Mouse (Mus musculus) forelimb bud, embryonic 11.5 days (tissue): Measurements from ENCODE around the gene Klf7.
A peak's percentile ranks its signal among the peaks of the same experiment; 100 is the strongest.

ENCODE experiments used
- DNase-seq: peaks from one replicate; pipeline ENCODE4 v3.0.0-alpha.2; 2012; ENCODE audit warnings: low read depth, low spot score

Klf7 gene

DNA sequence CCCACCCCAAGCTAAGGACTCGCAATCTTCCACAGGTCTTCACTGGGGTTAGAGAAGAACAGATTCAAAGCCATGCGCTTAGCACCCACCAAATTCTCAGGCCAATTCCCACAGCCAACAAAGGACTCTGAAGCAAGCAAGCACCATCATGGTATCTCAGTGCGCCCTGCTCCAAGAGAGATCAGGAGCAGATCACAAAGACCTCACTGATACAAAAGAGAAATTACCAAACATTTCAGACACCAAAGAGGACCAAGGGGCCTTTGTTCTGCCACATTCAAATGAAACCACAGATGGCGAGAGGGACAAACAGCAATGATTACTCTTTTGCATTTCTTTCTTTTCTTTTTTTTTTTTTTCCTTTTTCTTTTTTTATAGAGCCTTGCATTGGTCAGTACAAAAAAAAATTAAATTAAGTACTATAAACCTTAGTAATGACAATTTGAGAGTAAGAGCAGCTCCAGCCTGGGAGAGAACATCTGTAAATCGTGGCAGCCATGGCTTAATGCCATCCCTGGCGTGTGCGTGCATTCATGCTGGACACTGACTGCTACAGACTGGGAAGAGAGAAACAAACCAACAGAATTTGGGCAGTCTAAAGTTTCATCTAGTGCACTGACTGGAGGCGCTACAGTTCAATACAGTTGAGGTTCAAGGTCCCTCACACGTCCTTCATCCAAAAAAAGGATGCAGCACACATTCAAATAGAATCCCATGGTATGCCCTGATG lies 89.4 kb downstream of the Klf7 start:
- DNase-seq: no peak

DNA sequence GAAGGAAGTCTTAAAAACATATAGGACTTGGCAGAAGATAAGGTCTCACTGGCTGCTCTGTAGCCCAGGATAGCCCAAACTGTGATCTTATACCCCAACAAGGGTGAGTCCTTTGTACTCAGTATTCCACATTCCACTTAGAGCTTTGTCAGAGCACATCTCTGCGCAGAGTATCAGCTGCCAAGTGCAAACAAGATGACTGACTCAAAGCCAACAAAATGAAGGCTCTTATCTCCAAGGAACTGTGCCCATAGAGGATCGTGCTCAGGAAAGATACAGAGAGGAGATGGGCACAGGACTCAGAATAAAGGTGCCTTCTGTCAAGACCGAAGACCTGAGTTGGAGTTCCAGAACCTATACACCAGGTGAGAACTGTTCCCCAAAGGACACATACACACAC lies 100.1 kb downstream of the Klf7 start:
- DNase-seq: no peak

DNA sequence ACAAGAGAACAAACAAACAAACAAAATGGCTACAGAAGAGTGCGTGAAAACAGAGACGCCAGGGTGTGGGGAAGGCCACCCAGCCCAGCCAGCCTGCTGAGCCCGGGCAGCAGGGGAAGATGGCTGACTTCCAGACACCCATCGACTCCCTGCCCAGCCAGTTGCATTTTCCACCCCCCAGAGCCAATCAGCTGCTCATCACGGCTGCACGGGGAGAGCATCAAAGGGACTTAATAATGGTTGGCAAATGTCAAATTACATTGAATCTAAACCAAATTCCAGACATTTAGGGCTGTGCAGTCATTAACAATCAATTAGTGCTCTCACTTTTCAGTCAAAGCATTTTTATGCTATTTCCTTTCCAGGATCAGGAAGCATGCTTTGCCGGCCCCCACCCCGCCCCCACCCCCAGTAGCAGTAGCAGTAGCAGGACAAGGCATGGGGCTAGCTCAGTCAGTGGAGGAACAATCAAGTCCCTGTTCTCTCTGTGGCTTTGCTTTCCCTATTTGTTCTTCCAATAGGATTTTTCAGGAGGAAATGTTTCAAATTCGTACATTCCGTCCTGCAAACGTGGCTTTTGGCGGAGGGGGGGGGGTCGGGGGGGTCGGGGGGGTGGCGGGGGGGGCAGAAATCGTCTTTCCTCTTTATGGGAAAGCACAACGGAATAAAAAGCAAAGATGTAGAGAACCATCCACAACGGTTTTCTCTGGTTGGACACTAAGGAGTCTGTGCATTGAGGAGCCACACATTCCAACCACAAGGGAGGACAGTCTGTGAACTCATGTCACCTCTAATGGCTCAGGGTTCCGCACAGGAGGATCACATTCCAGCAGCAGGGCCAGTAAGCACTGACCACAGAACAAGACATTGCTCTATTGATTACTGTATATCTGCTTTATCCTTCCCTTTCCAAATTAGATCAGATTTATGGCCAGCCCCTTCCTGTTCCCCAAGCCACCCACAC lies 101.1 kb downstream of the Klf7 start:
- peak; percentile 29 for DNase-seq

DNA sequence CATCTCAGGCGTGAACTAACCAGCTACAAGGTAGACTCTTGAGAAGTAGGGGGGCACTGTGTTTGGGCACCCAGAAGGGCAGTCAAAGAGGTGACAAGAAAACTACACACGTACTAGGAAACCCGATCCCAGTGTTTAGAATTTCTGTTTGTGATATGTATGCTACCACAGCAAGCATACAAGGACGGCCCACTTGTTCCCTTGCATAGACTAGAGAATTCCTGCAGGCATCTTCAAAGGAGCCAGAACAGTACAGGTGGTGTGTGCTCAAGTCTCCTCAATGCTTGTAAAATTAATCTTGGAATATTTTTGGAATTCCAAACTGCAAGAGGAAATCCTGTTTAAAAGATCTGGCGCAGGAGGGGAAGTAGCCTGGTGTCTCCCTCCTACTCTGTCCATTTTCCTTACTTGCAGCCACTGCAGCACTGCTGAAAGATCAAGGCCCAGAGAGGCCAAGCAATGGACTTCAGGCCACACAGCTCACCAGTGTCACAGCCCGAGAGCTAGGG lies 102.9 kb downstream of the Klf7 start:
- no peak for DNase-seq

DNA sequence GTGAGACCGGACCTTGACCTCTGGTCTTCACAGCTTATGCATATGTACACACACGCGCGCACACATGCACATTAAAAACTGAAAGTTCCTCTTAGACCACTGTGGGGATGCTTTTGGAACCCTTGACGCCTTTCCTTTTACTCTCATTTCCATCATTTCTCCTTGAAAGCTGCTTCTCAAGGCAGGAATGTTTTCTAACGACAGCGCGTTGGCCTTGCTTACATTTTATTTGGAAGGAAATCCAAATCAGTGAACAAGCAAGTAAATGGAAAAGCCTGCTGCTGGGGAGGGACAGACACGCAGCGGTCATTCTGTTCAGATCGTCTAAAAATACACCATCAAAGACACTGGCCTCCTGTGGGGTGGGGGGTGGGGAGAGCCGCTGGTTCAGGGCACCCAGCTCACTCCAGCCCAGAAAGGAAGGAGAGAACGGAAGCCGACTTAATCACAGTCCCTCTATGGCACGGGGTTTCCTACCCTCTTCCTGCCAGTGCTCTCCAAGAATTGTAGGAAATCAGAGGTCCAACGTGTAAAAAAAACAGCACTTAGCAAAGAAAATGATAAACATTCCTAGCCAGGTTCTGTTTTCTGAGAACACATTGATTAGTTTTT lies 103.5 kb downstream of the Klf7 start:
- DNase-seq: no peak

DNA sequence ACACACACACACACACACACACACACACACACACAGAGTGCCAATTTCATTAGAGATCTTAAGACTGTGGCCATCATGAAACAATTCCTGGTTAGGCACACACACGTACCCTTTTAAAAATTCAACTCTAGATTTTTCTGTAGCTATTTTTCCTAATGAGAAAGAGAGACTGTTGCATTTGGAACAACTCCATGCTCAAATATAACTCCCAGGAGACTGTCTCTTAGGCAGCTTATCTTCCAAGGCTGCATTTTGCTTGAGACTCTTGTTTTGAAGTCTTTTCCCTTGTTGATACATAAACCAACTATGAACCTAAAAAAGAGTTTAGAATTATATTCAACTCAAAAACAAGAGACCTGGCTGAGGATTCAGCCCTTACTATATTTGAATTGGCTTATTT lies 108.0 kb downstream of the Klf7 start:
- no peak for DNase-seq

DNA sequence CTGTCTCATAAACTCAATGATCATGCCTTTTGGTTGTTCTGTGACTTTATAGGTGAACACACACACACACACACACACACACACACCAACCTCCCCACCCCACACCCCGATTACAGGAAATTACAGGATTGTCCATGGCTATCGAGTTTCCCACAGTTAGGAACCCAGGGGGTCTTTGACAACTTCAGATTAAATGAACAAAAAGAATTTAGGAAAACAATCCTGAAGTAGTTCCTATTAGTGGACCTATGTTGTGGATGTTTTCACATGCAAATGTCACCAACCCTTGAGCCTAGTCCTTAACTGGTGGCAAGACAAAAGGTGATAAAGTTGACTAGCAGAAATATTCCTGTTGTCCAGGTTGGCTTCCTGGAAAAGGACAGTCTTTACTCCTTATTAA lies 113.1 kb downstream of the Klf7 start:
- no peak for DNase-seq

DNA sequence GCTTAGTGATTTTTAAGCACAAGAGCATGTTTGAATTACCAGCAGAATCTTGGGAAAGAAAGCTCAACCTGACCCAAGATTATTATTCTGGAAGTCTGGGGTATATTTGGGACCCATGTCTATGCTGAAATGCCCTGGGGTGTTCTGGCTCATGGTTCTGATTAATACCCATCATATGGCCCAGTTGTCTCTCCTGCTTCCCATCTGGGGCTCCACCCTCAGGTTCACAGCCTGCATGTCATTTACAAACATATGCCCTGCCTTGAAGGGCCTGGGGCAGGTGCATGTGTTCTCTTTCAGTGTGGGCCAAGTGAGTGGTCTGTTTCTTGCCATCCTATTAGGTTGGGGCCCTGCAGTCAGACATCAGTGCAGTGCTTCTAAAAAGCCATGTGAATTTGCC lies 114.1 kb downstream of the Klf7 start:
- DNase-seq: no peak

DNA sequence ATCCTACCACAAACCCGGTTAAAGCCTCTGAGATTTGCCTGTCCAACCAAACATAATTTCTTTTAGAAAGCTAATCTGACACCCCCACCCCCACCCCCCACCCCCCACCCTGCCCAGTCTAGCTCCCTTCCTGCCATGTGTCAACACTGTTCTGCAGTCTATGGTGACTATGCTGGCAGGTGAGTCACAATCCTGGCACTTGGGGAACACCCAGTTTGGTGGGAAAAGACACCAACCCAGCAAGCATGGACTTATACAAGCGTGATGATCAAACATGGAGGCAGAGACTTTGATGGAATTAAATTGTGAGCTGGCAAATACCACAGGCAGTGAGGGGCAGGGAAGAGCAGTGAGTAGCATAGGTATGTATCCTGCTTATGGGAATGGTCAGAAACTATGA lies 116.9 kb downstream of the Klf7 start:
- DNase-seq: no peak

DNA sequence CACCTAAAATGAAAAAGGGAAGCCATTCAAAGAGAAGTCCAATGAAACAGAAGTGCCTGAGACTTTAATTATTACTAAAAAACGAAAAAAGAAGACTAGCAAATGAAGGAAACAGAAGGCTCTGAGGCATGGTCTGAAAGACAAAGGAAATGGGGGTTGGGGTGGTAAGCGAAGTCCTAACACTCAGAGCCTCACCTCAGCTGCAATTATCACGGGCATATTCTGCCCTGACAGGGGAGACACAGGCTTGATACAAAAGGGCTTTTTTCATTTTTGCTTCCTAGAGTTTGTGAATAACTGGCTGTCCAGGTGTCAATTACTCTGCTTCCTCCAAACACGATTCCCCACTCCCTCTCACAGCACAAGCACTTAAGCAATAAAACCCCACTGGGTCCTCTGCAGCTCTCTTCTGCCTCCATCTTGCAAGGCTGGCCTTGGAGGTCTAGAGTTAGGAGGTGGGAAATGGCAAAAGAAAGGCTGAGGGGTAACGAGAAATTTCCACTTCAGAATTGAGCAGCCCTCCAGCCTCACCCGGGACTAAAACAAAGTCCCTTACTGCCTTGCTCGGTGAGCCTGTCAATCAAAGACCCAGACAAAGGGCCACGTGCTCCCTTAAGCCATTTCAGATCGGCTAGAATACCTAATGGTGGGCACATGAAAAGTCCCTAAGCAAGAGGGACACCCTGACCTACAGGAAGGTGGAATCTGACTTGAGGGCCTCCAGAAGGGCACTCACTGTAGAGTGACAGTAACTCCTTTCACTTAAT lies 118.4 kb downstream of the Klf7 start:
- no peak for DNase-seq

DNA sequence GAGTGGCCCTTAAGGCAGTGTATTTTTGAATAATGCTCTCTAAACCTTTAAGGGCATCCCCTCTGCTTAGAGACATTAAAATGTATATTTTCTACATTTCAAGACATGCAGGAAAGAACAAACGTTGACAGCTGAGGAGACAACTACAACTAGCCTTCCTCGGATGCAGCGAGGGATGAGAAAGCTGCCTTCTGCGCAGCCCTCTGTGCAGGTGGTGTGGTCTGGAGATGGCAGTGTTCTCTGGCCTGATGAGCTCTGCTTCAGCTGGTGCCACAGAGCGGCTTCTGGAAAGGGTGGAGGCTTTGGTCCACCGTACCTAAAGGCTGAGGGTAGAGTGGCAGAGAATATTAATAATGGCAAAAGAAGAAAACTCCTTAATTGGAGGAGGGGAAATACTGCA lies 120.0 kb downstream of the Klf7 start:
- no peak for DNase-seq

DNA sequence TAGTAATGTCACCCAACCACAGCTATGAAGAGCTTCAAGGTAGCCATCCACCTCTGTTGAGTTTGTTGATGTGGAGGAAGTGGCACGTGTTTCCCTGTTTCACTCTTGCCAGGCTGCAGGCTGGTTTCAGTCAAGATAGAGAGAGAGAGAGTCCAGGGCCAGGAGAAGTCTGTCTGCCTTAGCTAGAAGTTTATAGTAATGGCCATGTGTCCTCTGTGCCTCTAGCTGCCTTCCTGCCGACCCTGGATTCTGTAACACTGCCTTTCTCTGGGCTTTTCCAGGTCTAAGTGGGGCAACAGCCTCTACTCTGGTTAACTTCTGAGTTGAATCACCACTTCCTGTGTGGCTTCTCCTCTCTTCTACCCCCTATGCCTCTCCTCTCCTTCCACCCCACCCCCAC lies 121.5 kb downstream of the Klf7 start:
- DNase-seq: no peak

DNA sequence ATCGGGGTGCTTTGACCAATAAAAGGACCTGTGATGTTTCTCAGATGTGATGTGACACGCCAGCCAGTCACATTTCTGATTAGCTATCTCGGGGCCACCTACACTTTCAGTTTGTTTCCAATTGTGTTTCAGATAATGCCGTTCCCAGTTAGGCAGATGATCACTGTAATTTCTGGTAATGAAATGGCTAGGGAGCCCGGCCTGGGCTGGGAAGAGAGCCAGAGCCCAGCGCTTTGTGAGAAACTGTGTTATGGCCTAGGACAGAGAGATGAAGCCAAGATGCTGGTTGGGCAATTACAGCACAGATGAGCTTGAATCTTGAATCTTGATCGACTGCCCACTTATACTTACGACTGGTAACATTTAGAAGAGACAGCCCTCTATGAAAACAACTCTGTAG lies 122.6 kb downstream of the Klf7 start:
- no peak for DNase-seq

DNA sequence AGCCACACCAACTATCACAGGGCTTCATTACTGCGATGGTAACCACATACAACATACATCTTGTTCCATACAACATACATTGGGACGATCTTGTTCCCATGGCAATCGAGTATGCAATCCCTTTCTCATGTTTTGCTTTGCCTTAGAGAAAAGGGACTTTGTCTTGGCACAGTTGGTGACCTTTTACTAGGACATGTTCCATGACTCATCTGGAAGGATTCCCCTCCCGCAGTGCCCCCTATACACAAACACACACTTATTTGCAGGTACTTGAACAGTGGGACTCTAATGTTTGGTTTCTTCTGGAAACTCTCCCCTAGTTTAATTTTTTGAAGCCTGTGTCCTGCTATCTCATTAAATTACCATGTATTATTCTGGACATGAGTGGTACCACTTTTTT lies 123.2 kb downstream of the Klf7 start:
- DNase-seq: no peak

DNA sequence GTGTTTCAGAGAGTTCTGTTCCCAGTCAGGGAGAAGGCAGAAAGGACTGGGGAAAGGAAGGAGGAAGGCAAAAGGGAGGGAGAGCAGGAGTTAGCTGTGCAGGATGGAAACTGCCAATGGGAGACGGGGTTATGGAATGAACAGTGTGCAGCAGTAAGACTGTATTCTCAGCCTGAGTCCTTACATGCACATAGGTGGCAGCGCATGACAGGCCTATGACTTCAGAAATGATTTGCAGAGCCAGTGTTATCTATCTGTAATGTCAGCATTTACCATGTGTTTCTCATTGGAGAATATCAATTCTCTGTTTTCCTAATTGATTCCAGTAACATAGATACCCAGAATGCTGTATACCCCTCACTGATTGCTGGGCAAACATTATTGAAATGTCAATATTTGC lies 123.9 kb downstream of the Klf7 start:
- DNase-seq: no peak

DNA sequence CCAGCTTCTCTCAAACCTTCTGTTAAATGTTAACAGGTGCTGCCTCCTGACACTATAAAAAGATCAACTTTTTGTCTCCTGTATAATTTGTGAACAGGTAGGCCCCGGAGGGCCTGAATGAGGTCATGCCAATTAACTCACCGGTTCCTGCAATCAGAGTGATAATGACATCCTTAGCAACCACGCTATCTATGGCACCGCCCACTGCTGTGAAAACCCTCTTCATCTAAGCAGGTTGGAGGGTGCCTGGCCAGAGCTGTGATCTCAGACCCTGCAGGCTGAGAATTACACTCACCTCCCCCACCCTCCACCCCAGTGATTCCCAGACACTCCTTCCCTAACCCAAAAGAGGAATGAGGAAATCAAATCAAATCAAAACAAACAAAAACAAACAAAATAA lies 126.3 kb downstream of the Klf7 start:
- DNase-seq: no peak

DNA sequence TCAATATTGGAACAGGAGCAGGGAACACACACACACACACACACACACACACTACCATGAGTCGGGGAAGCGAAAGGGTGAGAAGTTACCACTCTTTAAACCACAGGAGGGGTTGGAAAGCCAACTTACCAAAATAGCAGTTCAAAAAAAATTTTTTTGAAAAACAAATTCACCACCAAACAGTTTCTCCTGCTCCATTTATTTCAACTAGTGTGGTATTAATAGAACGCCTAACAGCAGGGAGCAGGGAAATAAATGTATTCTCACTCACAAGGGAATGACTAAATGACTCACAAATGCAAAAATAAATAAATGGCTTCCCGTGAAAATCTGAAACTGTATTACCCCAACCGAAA lies 127.0 kb downstream of the Klf7 start:
- no peak for DNase-seq

DNA sequence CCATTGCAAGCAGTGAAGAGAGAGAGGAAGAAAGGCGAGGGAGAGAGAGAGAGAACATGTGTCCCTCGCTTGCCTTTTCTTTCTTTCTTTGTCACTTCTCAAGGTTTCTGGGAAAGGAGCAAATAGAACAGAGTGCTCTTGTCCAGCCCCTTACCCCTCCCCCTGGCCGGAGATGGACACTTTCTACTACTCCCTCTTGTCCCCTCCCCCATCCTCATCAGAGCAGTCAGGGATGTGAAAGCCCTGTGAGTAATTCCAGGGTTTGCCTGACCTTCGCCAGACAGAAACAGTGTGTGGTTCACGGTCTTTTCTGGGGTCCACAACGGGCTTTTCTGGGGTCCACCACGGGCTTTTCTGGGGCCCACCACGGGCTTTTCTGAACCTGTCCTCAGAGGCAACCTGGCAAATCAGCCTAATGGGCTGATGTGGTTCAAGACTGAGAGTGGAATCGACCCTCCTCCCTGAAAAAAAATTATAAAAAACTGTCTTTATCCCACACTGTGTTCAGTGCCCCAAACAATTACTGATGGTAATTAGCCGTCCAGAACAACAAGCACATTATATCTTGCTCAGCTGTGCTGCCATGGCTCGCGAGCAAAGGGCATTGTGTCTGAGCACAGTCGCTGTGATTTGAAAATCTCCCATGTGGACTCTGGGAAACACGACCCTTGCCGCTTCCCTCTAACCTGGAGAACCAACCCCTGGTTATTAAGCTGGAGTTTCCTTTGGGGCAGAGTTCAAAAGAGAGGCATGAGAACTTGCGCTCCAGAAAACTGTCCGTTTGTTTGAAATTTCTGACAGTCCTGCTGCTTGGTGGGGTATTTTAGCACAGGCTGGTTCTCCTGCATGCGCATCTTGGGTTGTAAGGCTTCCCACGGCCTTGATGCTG lies 127.6 kb downstream of the Klf7 start:
- no peak for DNase-seq

DNA sequence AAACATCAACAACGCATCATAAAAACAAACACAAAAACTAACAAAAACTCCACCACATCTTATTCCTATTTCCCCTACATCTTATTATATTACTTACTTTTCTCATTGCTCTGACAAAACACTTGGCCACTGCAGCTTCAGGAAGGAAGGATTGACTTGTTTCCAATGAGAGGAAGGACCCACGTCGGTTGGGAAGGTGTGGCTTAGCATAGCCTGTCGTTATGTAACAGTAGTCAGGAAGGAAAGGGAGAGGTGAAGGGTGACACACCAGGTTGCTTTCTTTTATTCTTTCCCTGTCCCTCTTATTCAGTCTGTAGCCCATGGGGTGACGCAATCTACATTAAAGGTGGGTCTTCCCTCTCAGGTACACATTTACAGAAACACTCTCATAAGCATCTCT lies 129.6 kb downstream of the Klf7 start:
- no peak for DNase-seq

DNA sequence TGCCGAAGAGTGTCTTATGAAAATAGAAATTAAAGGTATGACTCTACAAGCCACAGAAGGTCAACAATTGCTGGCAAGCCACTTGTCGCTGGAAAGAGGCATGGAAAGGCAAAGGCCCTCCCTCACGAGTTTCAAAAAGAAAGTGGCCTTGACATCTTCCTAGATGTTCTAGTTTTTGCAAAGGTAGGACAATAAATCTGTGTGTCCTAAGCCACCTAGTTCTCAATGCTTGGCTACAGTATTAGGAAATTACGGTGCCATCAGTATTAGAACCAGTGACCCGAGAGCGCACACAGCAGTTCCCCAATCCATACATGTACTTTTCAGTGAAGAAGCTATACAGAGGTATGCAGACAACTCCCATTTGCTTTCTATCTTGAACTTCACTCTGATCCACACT lies 131.7 kb downstream of the Klf7 start:
- no peak for DNase-seq

DNA sequence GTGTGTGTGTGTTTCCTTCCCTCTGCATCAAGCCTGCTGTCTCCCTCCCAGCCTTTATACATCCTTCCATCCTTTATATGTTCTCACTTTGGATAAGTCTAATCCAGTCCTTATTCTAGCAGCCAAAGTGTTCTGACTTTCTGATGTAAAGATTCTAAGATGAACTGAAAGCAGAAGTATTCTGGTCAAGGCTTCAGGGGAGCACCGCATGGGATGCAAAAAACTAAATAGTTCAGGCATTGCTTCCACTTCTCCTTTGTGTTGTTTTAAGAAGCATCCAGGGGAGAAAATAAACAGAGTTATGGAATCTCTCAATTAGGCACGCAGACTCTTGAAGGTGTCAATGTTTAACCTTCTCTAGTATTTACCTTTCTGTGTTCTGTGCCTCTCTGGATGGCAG lies 141.3 kb downstream of the Klf7 start:
- no peak for DNase-seq
